Mouse (Mus musculus) kidney, adult 8-10 months (tissue): Measurements from ENCODE around the gene Ager.

Experiments
- DNase-seq, 2 experiments: peaks; one replicate each; pipeline ENCODE4 v3.0.0; 2022

The Ager gene

GRCm38 (mm10) chr17:34597566-34598095 is at the start of gene Ager:
Gene Ager, plus strand, starts transcription at chr17:34597862.
- DNase-seq: no peak

GRCm38 (mm10) chr17:34549156-34549555 is 48.5 kb upstream of the Ager start:
- no peak for DNase-seq

GRCm38 (mm10) chr17:34549843-34550242 is 47.8 kb upstream of the Ager start:
- no peak for DNase-seq

- peak; percentile 58 to 85 for DNase-seq
Observed at GRCm38 (mm10) chr17:34555483-34555882, 42.2 kb upstream of the Ager start.

GRCm38 (mm10) chr17:34556406-34556805 is 41.3 kb upstream of the Ager start:
- no peak for DNase-seq

GRCm38 (mm10) chr17:34557411-34557810 is 40.3 kb upstream of the Ager start:
- DNase-seq: no peak

GRCm38 (mm10) chr17:34559116-34559515 is 38.5 kb upstream of the Ager start:
- no peak for DNase-seq

- no peak for DNase-seq
Observed at GRCm38 (mm10) chr17:34559895-34560294, 37.8 kb upstream of the Ager start.

- DNase-seq: no peak
Observed at GRCm38 (mm10) chr17:34560438-34560837, 37.2 kb upstream of the Ager start.

- no peak for DNase-seq
Observed at GRCm38 (mm10) chr17:34561200-34561599, 36.5 kb upstream of the Ager start.

- no peak for DNase-seq
Observed at GRCm38 (mm10) chr17:34562595-34562994, 35.1 kb upstream of the Ager start.

GRCm38 (mm10) chr17:34563354-34563753 is 34.3 kb upstream of the Ager start:
- DNase-seq: no peak

GRCm38 (mm10) chr17:34564003-34564421 is 33.6 kb upstream of the Ager start, which contains the start of gene Notch4:
Gene Notch4, plus strand, starts transcription at chr17:34564268.
- peak; percentile 53 to 54 for DNase-seq

- peak; percentile 40 to 58 for DNase-seq
Observed at GRCm38 (mm10) chr17:34564796-34565195, 32.9 kb upstream of the Ager start.

- no peak for DNase-seq
Observed at GRCm38 (mm10) chr17:34567311-34567710, 30.4 kb upstream of the Ager start.

- no peak for DNase-seq
Observed at GRCm38 (mm10) chr17:34568421-34568820, 29.2 kb upstream of the Ager start.

- no peak for DNase-seq
Observed at GRCm38 (mm10) chr17:34569919-34570318, 27.7 kb upstream of the Ager start.

- DNase-seq: no peak
Observed at GRCm38 (mm10) chr17:34571875-34572274, 25.8 kb upstream of the Ager start.

GRCm38 (mm10) chr17:34572361-34572760 is 25.3 kb upstream of the Ager start:
- DNase-seq: no peak

- DNase-seq: no peak
Observed at GRCm38 (mm10) chr17:34576577-34576976, 21.1 kb upstream of the Ager start.

GRCm38 (mm10) chr17:34578070-34578469 is 19.6 kb upstream of the Ager start:
- no peak for DNase-seq

GRCm38 (mm10) chr17:34582528-34582927 is 15.1 kb upstream of the Ager start:
- DNase-seq: no peak

GRCm38 (mm10) chr17:34583397-34583796 is 14.3 kb upstream of the Ager start:
- DNase-seq: no peak

- no peak for DNase-seq
Observed at GRCm38 (mm10) chr17:34583819-34584218, 13.8 kb upstream of the Ager start.

GRCm38 (mm10) chr17:34585121-34585520 is 12.5 kb upstream of the Ager start:
- no peak for DNase-seq
